Mouse (Mus musculus) CH12.LX (cell line): ENCODE data around the gene Ppef2.

Source experiments
- MAX ChIP-seq: IDR thresholded peaks from 2 replicates; pipeline ENCODE4 v1.6.1; 2011; ENCODE audit warnings: low read length, improper control_type of control experiment
- POLR2A ChIP-seq: IDR thresholded peaks from 2 replicates; pipeline ENCODE4 v1.6.1; 2011; ENCODE audit warnings: low read depth, mild to moderate bottlenecking, improper control_type of control experiment, low read length

- TF ChIP-seq POLR2A (no peak), MAX (no peak)
Measured at GRCm38 (mm10) chr5:92215308-92215707, 40.8 kb downstream of the Ppef2 start, which contains the start of gene U90926.
